Mouse (Mus musculus) heart, embryonic 16.5 days (tissue): Measurements from ENCODE around the gene Setd2. TPM values are rescaled to one million over a fixed set of nuclear protein-coding genes. Genes with fewer than 3 reads are reported as not detected.
A peak's percentile ranks its signal among the peaks of the same experiment; 100 is the strongest.

Experiments
- ATAC-seq: fragments of 200-750 bp; cut with Nextera tagmentation; replicated peaks from 2 replicates; pipeline ENCODE4 v1.8.0; 2017; ENCODE audit warnings: moderate number of reproducible peaks; ENCODE audit not compliant: insufficient read depth, low FRiP score; ENCODE audit errors: extremely low read depth
- H3K27ac ChIP-seq: fragments of 300-500 bp; sonication (generic); 2 replicates; pipeline ENCODE4 v1.5.1; 2014; ENCODE audit warnings: mild to moderate bottlenecking, low read length, control low read depth, moderate library complexity
- H3K27me3 ChIP-seq: fragments of 300-500 bp; sonication (generic); 2 replicates; pipeline ENCODE4 v1.6.1; 2014; ENCODE audit warnings: low read length, mixed read lengths; ENCODE audit not compliant: control insufficient read depth, insufficient read depth
- H3K36me3 ChIP-seq: fragments of 300-500 bp; sonication (generic); 2 replicates; pipeline ENCODE4 v1.6.1; 2014; ENCODE audit not compliant: control insufficient read depth, insufficient read depth
- H3K4me1 ChIP-seq: fragments of 300-500 bp; sonication (generic); 2 replicates; pipeline ENCODE4 v1.6.1; 2014; ENCODE audit warnings: low read length, mixed read lengths; ENCODE audit not compliant: control insufficient read depth, insufficient read depth
- H3K4me2 ChIP-seq: fragments of 300-500 bp; sonication (generic); 2 replicates; pipeline ENCODE4 v1.6.1; 2014; ENCODE audit warnings: low read depth, mild to moderate bottlenecking, control low read depth, low read length
- H3K4me3 ChIP-seq: fragments of 300-500 bp; sonication (generic); 2 replicates; pipeline ENCODE4 v1.5.1; 2014; ENCODE audit warnings: mild to moderate bottlenecking, control low read depth, low read length
- H3K9ac ChIP-seq: fragments of 300-500 bp; sonication (generic); 2 replicates; pipeline ENCODE4 v1.6.1; 2014; ENCODE audit warnings: low read length, control low read depth
- H3K9me3 ChIP-seq: fragments of 300-500 bp; sonication (generic); replicated peaks from 2 replicates; pipeline ENCODE4 v1.6.1; 2016; ENCODE audit warnings: low read length; ENCODE audit not compliant: control insufficient read depth
- WGBS: fragments of 180-500 bp; shearing (Covaris S2); extraction: QIAGEN DNeasy Blood & Tissue Kit; methylation state at CpG from one replicate; pipeline ENCODE4 v1.1.7; 2014; 5-methylcytosine and 5-hydroxymethylcytosine counted together
- polyA plus RNA-seq: library from polyadenylated mRNA; unstranded; fragments of >200 nt; fragmentation: Nextera tagmentation; extraction: Ambion mirVana; gene quantifications from 2 replicates; pipeline ENCODE4 v1.2.1, GENCODE M21; 2015

Gene Setd2
- 19.0 and 21.8 TPM in 2 replicates for polyA plus RNA-seq

- peak; percentile 44 for ATAC-seq
- peak within 1 kb of the TSS; percentile 99 for H3K27ac ChIP-seq
- WGBS, result under 1% methylated on average over 86 of the region's 109 CpGs
Measured at GRCm38 (mm10) chr9:110532538-110533291, at the start of gene Setd2. Gene Setd2 (plus strand): TSS chr9:110532597.

DNA sequence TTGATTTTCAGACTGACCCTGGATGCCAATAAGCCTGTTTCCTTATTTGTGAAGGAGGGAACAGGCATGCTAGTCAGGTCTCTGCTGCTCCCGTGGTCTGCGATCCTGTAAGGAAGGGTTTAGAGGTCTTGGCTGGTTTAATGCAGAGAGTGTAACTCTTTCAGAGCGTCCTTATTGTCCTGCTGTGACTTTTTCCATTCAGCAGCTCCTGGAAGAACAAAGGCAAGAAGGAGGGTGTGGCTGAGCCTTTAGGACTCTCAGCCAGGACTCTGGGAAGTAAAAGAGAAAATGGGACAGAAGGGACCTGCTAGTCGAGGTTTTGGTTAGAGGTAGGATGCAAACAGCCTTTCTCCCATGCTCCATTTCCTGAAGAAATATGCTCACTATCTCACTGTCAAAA, 43.6 kb upstream of the Setd2 start:
- Histone ChIP-seq H3K9ac (no peak overlapping the region), H3K27ac (no peak overlapping the region), H3K4me2 (no peak overlapping the region), H3K27me3 (no peaks in the 10 kb centered on the region), H3K4me1 (no peaks in the 10 kb centered on the region), H3K36me3 (no peaks in the 10 kb centered on the region), H3K9me3 (peaks cover 8% of the 10 kb centered on the region), H3K4me3 (no peak overlapping the region)
- ATAC-seq, result no peak
- 58% methylated on average over 4 of the region's 4 CpGs for WGBS

More at GRCm38 (mm10) chr9:110532538-110533291, at the start of gene Setd2:
- Histone ChIP-seq H3K9me3 (no peaks in the 10 kb centered on the region), H3K9ac (peak within 1 kb of the TSS; percentile 98), H3K4me2 (peak within 1 kb of the TSS; percentile 86), H3K4me3 (peak within 1 kb of the TSS; percentile 88), H3K36me3 (no peaks in the 10 kb centered on the region), H3K27me3 (no peaks in the 10 kb centered on the region), H3K4me1 (peaks cover 26% of the 10 kb centered on the region)

GRCm38 (mm10) chr9:110490913-110491312, 41.5 kb upstream of the Setd2 start:
- no peak overlapping the region for H3K27ac ChIP-seq
- WGBS, result 59% methylated on average over 5 of the region's 5 CpGs
- H3K4me1 ChIP-seq, result no peaks in the 10 kb centered on the region
- no peaks in the 10 kb centered on the region for H3K36me3 ChIP-seq
- no peaks in the 10 kb centered on the region for H3K27me3 ChIP-seq
- ATAC-seq, result no peak
- no peak overlapping the region for H3K4me2 ChIP-seq
- peaks cover 8% of the 10 kb centered on the region for H3K9me3 ChIP-seq
- H3K4me3 ChIP-seq, result no peak overlapping the region
- no peak overlapping the region for H3K9ac ChIP-seq

DNA sequence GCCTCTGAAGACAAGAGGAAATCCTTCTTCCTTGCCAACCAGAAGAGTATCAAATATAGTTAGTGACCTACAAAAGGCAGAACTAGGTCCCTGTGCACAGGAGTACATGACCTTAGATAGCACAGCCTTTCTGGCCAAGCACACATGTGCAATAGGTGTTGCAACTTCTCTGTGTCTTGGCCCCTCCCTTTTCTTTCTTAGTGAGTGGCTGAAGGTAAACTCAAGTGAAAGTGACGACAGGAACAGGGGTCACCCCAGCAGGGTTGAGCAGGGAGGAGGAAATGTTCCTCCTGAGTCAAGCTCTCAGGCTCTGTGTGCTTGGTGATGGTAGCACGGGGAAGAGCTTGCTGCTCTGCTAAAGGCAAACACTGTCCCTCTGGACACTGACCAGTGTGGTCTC, 6.7 kb upstream of the Setd2 start:
- Histone ChIP-seq H3K27ac (no peak overlapping the region), H3K4me1 (peaks cover under 1% of the 10 kb centered on the region; the same call in 1 of the 2 replicates), H3K36me3 (no peaks in the 10 kb centered on the region), H3K4me3 (no peak overlapping the region), H3K27me3 (no peaks in the 10 kb centered on the region), H3K9me3 (no peaks in the 10 kb centered on the region), H3K9ac (no peak overlapping the region), H3K4me2 (no peak overlapping the region)
- ATAC-seq, result no peak
- 52% methylated on average over 2 of the region's 2 CpGs for WGBS

GRCm38 (mm10) chr9:110529002-110529737, 3.2 kb upstream of the Setd2 start:
- Histone ChIP-seq H3K4me2 (no peak overlapping the region), H3K4me3 (no peak overlapping the region), H3K36me3 (no peaks in the 10 kb centered on the region), H3K4me1 (peaks cover 13% of the 10 kb centered on the region), H3K9ac (no peak overlapping the region), H3K27me3 (no peaks in the 10 kb centered on the region), H3K9me3 (no peaks in the 10 kb centered on the region), H3K27ac (no peak overlapping the region)
- ATAC-seq, result no peak
- 58% methylated on average over 9 of the region's 9 CpGs for WGBS

GRCm38 (mm10) chr9:110530650-110531049, 1.7 kb upstream of the Setd2 start:
- Histone ChIP-seq H3K4me2 (no peak overlapping the region; the same call in 1 of the 2 replicates), H3K4me3 (no peak overlapping the region), H3K36me3 (no peaks in the 10 kb centered on the region), H3K9me3 (no peaks in the 10 kb centered on the region), H3K27ac (0 out of 2 replicates have a peak overlapping the region, but pooled peaks have one; percentile 26), H3K9ac (no peak overlapping the region), H3K27me3 (no peaks in the 10 kb centered on the region), H3K4me1 (peaks cover 26% of the 10 kb centered on the region)
- no peak for ATAC-seq
- 76% methylated on average over 3 of the region's 3 CpGs for WGBS

- H3K9ac ChIP-seq, result peak overlapping the region; percentile 96
- WGBS, result 19% methylated on average over 6 of the region's 6 CpGs
- H3K4me3 ChIP-seq, result peak overlapping the region; percentile 88
- peak overlapping the region; percentile 99 for H3K27ac ChIP-seq
- H3K4me2 ChIP-seq, result peak overlapping the region; percentile 73
- ATAC-seq, result no peak
- H3K4me1 ChIP-seq, result peaks cover 26% of the 10 kb centered on the region
- no peaks in the 10 kb centered on the region for H3K27me3 ChIP-seq
- H3K36me3 ChIP-seq, result no peaks in the 10 kb centered on the region
- H3K9me3 ChIP-seq, result no peaks in the 10 kb centered on the region
Measured at GRCm38 (mm10) chr9:110531151-110531791, 1.1 kb upstream of the Setd2 start.

DNA sequence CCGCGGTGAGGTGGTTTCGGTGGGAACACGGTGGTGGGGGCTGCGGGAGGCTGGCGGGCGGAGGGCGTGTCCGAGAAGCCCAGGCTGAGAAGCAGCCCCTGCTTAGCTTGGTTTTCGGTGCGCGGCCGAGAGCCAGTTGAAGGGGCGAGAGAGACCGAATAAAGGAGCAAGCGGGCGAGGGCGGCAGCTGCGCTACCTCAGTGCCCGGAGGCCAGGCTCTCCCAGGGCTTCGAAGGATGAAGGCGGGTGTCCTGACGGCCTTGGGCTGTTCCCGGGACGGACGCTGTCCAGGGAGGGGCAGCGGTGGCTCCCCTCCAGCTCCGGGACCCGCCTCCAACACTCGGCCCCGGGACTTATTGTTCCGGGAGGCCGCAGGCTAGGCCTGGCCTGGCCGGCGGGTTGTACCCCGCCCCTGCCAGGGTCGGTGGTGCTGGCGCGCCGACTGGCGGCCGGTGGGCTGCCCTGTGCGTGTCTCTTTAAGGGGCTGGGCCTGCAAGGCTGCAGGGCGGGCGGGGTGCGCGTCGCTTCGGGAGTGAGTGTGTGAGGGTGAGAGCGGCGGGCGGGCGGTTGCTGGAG, 395 bp upstream of the Setd2 start:
- Histone ChIP-seq H3K27ac (peak overlapping the region; percentile 99), H3K4me2 (peak overlapping the region; percentile 73), H3K9me3 (no peaks in the 10 kb centered on the region), H3K27me3 (no peaks in the 10 kb centered on the region), H3K9ac (peak overlapping the region; percentile 96), H3K36me3 (no peaks in the 10 kb centered on the region), H3K4me1 (peaks cover 26% of the 10 kb centered on the region), H3K4me3 (peak overlapping the region; percentile 88)
- ATAC-seq, result peak; percentile 98
- WGBS, result under 1% methylated on average over 51 of the region's 53 CpGs
